Mouse (Mus musculus) thymus, postnatal 0 days (tissue): Measurements from ENCODE around the gene Olfr844. TPM values are rescaled to one million over a fixed set of nuclear protein-coding genes. Genes with fewer than 3 reads are reported as not detected.

Experiments
- DNase-seq: peaks from one replicate; pipeline ENCODE4 v3.0.0-alpha.2; 2015; ENCODE audit warnings: low spot score
- polyA plus RNA-seq: library from polyadenylated mRNA; unstranded; fragments of >200 nt; fragmentation: Nextera tagmentation; extraction: Ambion mirVana; gene quantifications from 2 replicates; pipeline ENCODE4 v1.2.1, GENCODE M21; 2015

Olfr844 gene
- polyA plus RNA-seq, result not detected in 2 replicates

GRCm38 (mm10) chr9:19316047-19316446 is at the start of gene Olfr844:
Gene Olfr844 (plus strand): TSS chr9:19316347.
- no peak for DNase-seq

GRCm38 (mm10) chr9:19336157-19336556 is 20.0 kb downstream of the Olfr844 start, which contains the start of gene Olfr845:
Gene Olfr845 (plus strand): TSS chr9:19336457.
- no peak for DNase-seq

GRCm38 (mm10) chr9:19363905-19364304 is 47.8 kb downstream of the Olfr844 start, which contains the start of gene Olfr846:
Gene Olfr846 (minus strand): TSS chr9:19364005.
- no peak for DNase-seq

Other genes starting within 250 kb of the Olfr844 start
- gene Olfr836, start 196.0 kb upstream of the Olfr844 start, polyA plus RNA-seq, result not detected in 2 replicates
- gene Olfr837, start 180.0 kb upstream of the Olfr844 start, polyA plus RNA-seq, result not detected in 2 replicates
- not detected in 2 replicates for gene Olfr839-ps1, start 139.0 kb upstream of the Olfr844 start, polyA plus RNA-seq
- gene Olfr843, start 64.4 kb upstream of the Olfr844 start, polyA plus RNA-seq, result not detected in 2 replicates
- gene Olfr845, start 20.1 kb downstream of the Olfr844 start, polyA plus RNA-seq, result not detected in 2 replicates
- not detected in 2 replicates for gene Olfr846, start 47.7 kb downstream of the Olfr844 start, polyA plus RNA-seq
- gene Olfr847, start 62.3 kb downstream of the Olfr844 start, polyA plus RNA-seq, result not detected in 2 replicates
- not detected in 2 replicates for gene Olfr849, start 123.9 kb downstream of the Olfr844 start, polyA plus RNA-seq
- not detected in 2 replicates for gene Olfr850, start 161.9 kb downstream of the Olfr844 start, polyA plus RNA-seq
- gene Olfr851, start 176.9 kb downstream of the Olfr844 start, polyA plus RNA-seq, result not detected in 2 replicates
- gene Olfr853, start 224.7 kb downstream of the Olfr844 start, polyA plus RNA-seq, result not detected in 2 replicates